Mouse (Mus musculus): ENCODE measurements at regions not wholly inside any gene's neighbourhood (a gene's known extent, or its start where the extent isn't known, plus 50 kb on each side); places are given as distances from the start of the nearest gene placed in this dataset.

DNA sequence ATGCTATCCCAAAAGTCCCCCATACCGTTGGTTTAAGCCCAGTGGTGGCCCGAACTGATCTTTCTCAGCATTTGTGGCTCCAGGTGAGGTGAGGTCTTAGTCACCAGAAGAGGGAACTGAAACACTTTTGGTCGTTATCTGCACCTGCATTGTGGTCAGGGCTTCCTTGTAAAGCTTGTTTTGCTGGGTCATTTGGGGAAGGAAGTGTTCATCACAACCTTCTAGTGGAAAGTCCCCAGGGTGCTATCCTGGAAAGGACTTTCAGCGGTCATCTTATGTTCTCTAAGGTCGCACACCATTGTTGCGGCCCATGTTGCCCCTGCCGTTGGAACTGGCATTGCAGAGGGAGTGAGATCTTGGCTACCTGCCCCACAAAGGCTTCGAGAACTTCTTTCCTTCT, 651.5 kb upstream of the Pcdh9 start:
- peak; percentile 50 for ATAC-seq (replicated peaks; ENCODE audit: poor library complexity)

DNA sequence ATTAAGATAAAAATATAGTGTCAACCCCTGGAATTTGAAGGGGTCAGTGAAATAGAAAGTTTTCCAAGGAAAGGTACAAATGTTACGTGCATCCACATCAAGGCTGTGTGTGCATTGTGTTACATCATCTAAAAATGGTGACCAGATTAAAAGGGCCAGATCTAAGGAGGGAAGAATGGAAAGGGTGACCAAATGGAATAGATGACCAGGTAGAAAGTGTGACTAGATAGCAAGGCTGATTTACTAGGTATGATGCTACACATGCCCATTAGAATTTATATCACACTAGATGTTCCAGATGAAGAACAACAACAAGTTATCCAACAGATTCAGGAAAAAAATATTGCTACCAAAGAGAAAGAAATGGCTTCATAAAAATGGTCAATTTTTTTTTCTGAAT, 635.2 kb upstream of the Pcdh9 start:
- ATAC-seq (replicated peaks; ENCODE audit: poor library complexity): no peak

DNA sequence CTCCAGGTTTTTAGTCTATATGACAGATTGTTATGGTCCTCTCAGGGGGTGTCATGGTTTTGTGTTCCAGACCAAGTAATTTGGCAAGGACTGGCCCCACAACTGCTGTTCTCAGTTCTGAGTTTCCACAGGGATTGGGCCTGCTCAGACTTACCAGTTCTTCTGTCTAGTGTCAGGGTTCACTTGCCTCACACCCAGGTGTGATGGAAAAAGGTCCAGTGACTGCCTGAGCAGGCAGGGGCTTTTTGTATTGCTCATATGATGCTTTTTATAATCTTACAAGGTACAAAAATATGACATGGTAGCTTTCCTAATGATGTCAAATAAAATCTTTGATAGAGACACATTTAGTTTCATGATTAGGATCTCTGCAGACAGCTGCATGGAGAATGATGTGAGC, 634.8 kb upstream of the Pcdh9 start:
- ATAC-seq (replicated peaks; ENCODE audit: poor library complexity): no peak

DNA sequence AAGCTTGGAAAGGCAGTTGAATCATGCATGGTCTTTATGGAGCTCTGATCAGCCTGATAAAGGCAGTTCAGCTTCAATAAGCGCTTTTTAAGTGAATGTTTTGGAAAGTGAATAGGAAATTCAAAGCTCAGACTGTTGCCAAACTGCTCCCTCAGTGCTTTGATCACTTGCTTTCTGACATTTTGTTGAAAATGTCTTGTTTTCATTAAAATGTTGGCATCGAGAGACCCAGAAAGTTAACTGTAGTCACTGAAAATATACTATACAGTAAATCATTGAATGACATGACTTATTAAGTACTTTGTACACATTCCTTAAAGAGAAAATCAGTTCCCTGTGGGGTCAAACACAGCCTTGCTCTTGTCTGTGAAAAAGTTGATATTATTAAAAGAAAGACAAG, 631.5 kb upstream of the Pcdh9 start:
- ATAC-seq (replicated peaks; ENCODE audit: poor library complexity): no peak

DNA sequence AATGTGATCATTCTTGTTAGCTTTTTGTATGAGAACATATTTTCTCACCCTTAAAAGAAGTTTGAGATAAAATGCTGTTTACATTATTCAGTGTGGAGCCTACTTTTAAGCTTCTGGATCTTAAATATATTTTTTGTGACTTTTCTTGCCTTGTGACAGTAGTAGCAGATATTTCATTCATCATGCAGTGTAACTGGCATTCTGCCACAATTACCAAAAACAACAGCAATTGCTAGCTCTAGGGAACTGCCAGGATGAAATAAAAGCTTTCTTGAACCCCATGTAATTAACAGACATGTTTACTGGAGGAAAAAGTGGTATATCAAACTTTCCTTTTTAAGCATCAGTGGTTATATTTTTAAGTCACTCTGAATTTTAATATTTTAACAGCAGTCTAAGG, 600.9 kb upstream of the Pcdh9 start:
- no peak for ATAC-seq (replicated peaks; ENCODE audit: poor library complexity)

DNA sequence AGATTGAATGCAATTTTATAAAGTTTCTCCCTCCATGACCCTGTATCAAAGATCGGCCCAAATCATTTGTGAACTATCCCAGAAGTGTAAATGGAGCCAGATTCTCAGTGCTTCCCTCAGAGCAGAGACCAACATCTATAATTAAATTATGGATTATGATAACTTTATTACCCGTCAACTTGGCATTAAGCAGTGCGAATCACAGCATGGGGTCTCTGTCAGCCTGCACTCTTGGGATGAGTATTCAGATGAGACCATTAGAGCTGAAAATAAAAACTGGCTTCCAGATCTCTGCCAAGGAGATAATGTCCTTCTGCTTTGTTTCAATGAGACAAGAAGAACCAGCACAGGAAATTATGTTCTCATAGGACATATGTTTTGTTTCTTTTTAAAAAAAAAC, 585.4 kb upstream of the Pcdh9 start:
- no peak for ATAC-seq (replicated peaks; ENCODE audit: poor library complexity)

DNA sequence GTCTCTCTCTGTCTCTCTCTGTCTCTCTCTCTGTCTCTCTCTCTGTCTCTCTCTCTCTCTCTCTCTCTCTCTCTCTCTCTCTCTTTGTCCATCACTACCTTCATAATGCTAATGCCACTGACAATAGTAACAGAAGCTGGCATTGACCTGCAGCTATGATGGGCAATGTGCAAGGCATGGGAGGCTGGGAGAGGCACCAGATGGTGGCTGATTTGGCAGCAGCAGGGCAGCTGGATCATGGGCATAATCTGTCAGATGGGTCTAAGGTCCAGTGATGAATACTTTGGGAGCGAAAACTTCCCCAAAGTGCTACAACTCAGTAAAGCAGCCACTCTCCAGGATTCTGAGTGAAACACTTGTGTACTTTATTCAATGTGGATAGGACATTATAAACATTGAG, 582.7 kb upstream of the Pcdh9 start:
- ATAC-seq (replicated peaks; ENCODE audit: poor library complexity): no peak

DNA sequence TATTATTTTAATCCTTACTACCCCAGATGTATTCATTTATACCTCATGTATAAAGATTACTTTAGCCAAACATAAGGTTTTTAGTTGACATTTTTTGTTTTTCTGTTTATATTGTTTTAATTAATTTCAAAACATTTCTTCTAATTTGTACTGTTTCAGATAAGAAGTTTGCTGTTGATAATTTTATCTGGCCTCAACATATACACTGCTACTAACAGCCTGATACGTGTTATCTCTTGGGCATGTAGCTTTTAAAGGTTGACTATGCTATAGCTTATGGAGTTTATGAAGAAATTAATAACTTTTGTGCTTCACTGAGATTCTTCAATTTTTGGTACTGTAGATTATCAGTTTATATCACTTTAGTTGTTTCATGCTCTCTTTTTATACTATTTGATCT, 555.5 kb upstream of the Pcdh9 start:
- ATAC-seq (replicated peaks; ENCODE audit: poor library complexity): no peak

DNA sequence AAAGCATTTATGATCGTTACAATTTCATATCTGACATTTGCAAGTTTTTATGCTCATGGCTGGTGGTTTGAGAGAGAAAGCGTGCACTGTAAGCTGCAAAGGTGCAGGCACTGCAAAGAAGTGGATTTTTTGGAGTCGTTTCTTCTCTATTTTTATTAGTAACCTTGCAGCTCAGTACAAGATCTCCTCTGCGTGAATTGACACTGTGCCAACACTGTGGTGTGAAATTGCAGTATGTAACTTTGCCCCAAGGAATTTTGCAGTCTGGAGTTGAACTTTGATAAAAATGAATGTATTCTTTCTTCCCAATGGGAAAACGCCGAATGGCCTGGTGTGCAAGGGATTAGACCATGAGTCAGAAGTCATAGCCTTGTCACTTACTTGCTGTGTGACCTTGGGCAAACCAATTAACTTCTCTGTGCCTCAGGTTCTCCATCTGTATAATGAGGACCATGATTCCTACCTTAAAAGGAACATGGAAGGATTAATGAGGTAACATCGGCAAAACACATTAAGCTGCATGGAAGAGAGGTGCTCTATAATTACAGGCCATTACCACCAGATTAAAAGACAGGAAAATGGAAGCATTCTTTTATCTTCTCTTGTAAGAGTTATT, 543.0 kb upstream of the Pcdh9 start:
- ATAC-seq (replicated peaks; ENCODE audit: poor library complexity): no peak

DNA sequence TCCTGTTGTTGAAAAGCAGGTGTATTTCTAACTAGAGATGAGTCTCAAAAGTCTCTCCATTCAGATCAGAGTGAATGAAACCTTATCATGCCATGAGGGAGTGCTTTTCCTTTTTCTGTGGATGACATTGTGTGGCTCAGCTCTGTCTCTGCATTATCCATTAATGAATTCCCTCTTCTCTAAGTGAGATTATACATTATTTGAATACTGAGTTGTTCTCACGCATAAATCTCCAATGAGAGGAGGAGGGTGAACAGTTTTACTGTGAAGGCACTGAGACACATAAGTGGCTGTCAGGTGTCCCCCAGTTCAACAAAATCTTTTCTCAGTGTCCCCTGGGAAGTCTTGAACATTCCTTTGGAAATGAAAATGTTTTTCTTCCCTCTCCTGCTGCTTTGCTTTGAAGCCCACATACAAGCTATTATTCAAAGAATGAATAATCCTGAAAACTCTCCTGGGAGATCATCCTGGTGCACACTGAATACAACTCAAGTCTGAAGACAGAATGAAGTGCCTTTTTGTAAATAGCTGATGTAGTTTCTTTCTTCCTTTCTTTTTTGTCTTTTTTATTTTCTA, 537.2 kb upstream of the Pcdh9 start:
- ATAC-seq (replicated peaks; ENCODE audit: poor library complexity): no peak

Data from megakaryocyte progenitor cell, adult 5-6 weeks (primary cell).